Mouse (Mus musculus) liver, embryonic 14.5 days (tissue): Measurements from ENCODE around the gene Snx3.

Experiments
- CTCF ChIP-seq: IDR thresholded peaks from 2 replicates; pipeline ENCODE4 v1.5.1; 2016; ENCODE audit warnings: antibody characterized with exemption, low read depth, control low read depth
- EP300 ChIP-seq: IDR thresholded peaks from 2 replicates; pipeline ENCODE4 v1.6.1; 2016; ENCODE audit warnings: antibody characterized with exemption, low read depth

- TF ChIP-seq EP300 (no peak), CTCF (no peak)
Measured at GRCm38 (mm10) chr10:42474946-42475514, 26.8 kb upstream of the Snx3 start.
